Mouse (Mus musculus) heart, adult 9 months (tissue): ENCODE measurements around the gene Parp11.

Source experiments
- DNase-seq, 2 experiments: peaks; one replicate each; pipeline ENCODE4 v3.0.0; 2022; ENCODE audit warnings: low spot score in 2 of 2

The Parp11 gene

GRCm38 (mm10) chr6:127446436-127446890, at the start of gene Parp11:
Gene Parp11, plus strand, starts transcription at chr6:127446840.
- DNase-seq, result peak; percentile 45 to 74

- DNase-seq, result no peak
Observed at GRCm38 (mm10) chr6:127398073-127398472, 48.6 kb upstream of the Parp11 start.

GRCm38 (mm10) chr6:127401419-127401818, 45.2 kb upstream of the Parp11 start:
- no peak for DNase-seq

GRCm38 (mm10) chr6:127404070-127404810, 42.4 kb upstream of the Parp11 start:
- DNase-seq, result no peak

- no peak for DNase-seq
Observed at GRCm38 (mm10) chr6:127405682-127406081, 41.0 kb upstream of the Parp11 start.

- DNase-seq, result no peak
Observed at GRCm38 (mm10) chr6:127407742-127408141, 38.9 kb upstream of the Parp11 start.

- DNase-seq, result no peak
Observed at GRCm38 (mm10) chr6:127417525-127418184, 29.0 kb upstream of the Parp11 start.

- DNase-seq, result no peak
Observed at GRCm38 (mm10) chr6:127418322-127418721, 28.3 kb upstream of the Parp11 start.

GRCm38 (mm10) chr6:127420115-127420514, 26.5 kb upstream of the Parp11 start:
- DNase-seq, result no peak

- no peak for DNase-seq
Observed at GRCm38 (mm10) chr6:127425095-127425494, 21.5 kb upstream of the Parp11 start.

- DNase-seq, result no peak
Observed at GRCm38 (mm10) chr6:127430716-127431115, 15.9 kb upstream of the Parp11 start.

- no peak for DNase-seq
Observed at GRCm38 (mm10) chr6:127431196-127431766, 15.4 kb upstream of the Parp11 start.

- DNase-seq, result no peak
Observed at GRCm38 (mm10) chr6:127433886-127434647, 12.6 kb upstream of the Parp11 start.

- DNase-seq, result no peak
Observed at GRCm38 (mm10) chr6:127434648-127434984, 12.0 kb upstream of the Parp11 start.

GRCm38 (mm10) chr6:127439063-127439462, 7.6 kb upstream of the Parp11 start:
- no peak for DNase-seq

- DNase-seq, result no peak
Observed at GRCm38 (mm10) chr6:127439540-127440195, 7.0 kb upstream of the Parp11 start.

- no peak for DNase-seq
Observed at GRCm38 (mm10) chr6:127440416-127441104, 6.1 kb upstream of the Parp11 start.

GRCm38 (mm10) chr6:127442584-127442983, 4.1 kb upstream of the Parp11 start:
- DNase-seq, result no peak

GRCm38 (mm10) chr6:127443910-127444309, 2.7 kb upstream of the Parp11 start:
- no peak for DNase-seq

GRCm38 (mm10) chr6:127444466-127444865, 2.2 kb upstream of the Parp11 start:
- no peak for DNase-seq
